In the genomic region with DNA sequence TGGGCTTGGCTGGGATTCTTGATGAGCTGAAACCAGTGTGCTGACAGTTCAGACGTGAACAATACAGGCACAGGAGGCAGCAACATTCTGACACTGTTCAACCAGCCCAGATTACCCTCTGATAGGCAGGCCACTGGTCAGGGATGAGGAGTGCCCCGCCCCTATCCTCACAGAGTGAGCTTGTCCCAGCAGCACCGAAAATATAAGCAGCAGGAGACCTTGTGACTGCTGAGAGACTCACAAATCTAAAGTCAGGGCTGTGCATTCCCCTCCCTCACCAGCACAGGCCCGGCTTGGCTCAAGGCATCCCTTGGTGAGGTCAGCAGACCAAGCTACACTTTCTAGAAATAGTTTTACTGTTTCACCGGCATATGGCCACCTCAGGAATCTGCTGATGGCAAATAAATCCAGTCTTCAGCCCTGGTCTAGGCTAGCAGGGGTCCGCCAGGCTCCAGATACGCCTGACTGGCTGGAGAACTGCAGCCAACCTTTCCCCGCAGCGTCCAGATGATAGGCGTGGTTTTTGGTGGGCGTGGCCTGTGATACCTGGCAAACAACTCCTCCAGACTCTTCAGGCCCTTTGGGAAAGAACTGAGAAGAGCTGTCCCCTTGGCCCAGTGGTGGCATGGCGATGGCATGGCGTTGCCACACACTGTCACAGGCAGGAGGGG, we compare ENCODE assay signal across 9 mouse cellular contexts.
DNase-seq lines count a peak whose midpoint lies in the region; ATAC-seq and TF ChIP-seq lines count a peak whose summit lies in the region.
"Had no signal": no experiment of that assay in that cellular context is flagged by ENCODE, and none has a peak within 500 bp of the region (broad histone marks: within the 10 kb centered on the region; RNA-seq: fewer than 3 reads in every experiment).

No protein-coding gene starts in this region.

- no peak overlapping the region for H3K9ac ChIP-seq in heart, embryonic 11.5 days (ENCODE audit: low read depth, low read length)
- H3K9ac ChIP-seq in liver, postnatal 0 days (replicated peaks), result no peak overlapping the region

- DNase-seq in heart, postnatal 14 days, result no peak
- peak; percentile 57 for DNase-seq in embryo, embryonic 10 days (ENCODE audit: low spot score)
- DNase-seq in kidney, adult 8-10 months, result peak; percentile 54 to 61
- DNase-seq in mesoderm, embryonic 11.5 days (ENCODE audit: low read depth, low spot score), result peak; percentile 54
- DNase-seq in layer of hippocampus, postnatal 10 days (ENCODE audit: low spot score in 2 of 2), result no peak
- no peak for DNase-seq in liver, postnatal 0 days
- no peak for DNase-seq in left cerebral cortex, adult 8-10 months (ENCODE audit: low spot score in 2 of 2)

- H3K4me2 ChIP-seq in heart, embryonic 11.5 days, result no peak overlapping the region
- H3K4me2 ChIP-seq in liver, postnatal 0 days (ENCODE audit: low read depth, low read length), result no peak overlapping the region

- no peak overlapping the region for H3K4me3 ChIP-seq in heart, embryonic 11.5 days (ENCODE audit: low read depth, low read length)
- no peak overlapping the region for H3K4me3 ChIP-seq in liver, postnatal 0 days (ENCODE audit: low read depth, low read length)
- H3K4me3 ChIP-seq: erythroblast, embryonic 14.5 days had no signal

- WGBS in heart, embryonic 11.5 days (ENCODE audit: insufficient replicate concordance), result 16% methylated on average over 13 of the region's 13 CpGs
- 23% methylated on average over 13 of the region's 13 CpGs for WGBS in liver, postnatal 0 days (ENCODE audit: insufficient replicate concordance)

- no peaks in the 10 kb centered on the region for H3K27me3 ChIP-seq in heart, embryonic 11.5 days (ENCODE audit: control insufficient read depth, insufficient read depth, low read length)
- H3K27me3 ChIP-seq in liver, postnatal 0 days (ENCODE audit: insufficient read depth, low read length), result no peaks in the 10 kb centered on the region

- no peaks in the 10 kb centered on the region for H3K36me3 ChIP-seq in heart, embryonic 11.5 days (ENCODE audit: control insufficient read depth, insufficient read depth, low read length)
- H3K36me3 ChIP-seq in liver, postnatal 0 days (replicated peaks; ENCODE audit: insufficient read depth, low read length), result no peaks in the 10 kb centered on the region

- TF ChIP-seq EP300 in liver, postnatal 0 days (IDR thresholded peaks at IDR 0.05; ENCODE audit: low read depth), result no peak

- peak; percentile 28; the same call in 1 of the 2 replicates for ATAC-seq in heart, embryonic 11.5 days (replicated peaks; ENCODE audit: insufficient number of reproducible peaks, low FRiP score, low TSS enrichment)
- no peak for ATAC-seq in liver, postnatal 0 days

- H3K4me1 ChIP-seq in heart, embryonic 11.5 days (ENCODE audit: control insufficient read depth, insufficient read depth, low read length), result peaks cover 41% of the 10 kb centered on the region
- H3K4me1 ChIP-seq in liver, postnatal 0 days (ENCODE audit: insufficient read depth), result no peaks in the 10 kb centered on the region

- H3K9me3 ChIP-seq in heart, embryonic 11.5 days (replicated peaks; ENCODE audit: control insufficient read depth, low read length), result no peaks in the 10 kb centered on the region
- H3K9me3 ChIP-seq in liver, postnatal 0 days (ENCODE audit: low read length), result no peaks in the 10 kb centered on the region

- intact Hi-C loops in heart, postnatal 14 days (cut with DNase I), result no loop called here

- no peak for TF ChIP-seq CTCF in liver, postnatal 0 days (IDR thresholded peaks at IDR 0.05; ENCODE audit: low read depth)

- peak overlapping the region; percentile 36; the same call in 1 of the 2 replicates for H3K27ac ChIP-seq in heart, embryonic 11.5 days (ENCODE audit: low read depth, low read length)
- H3K27ac ChIP-seq in liver, postnatal 0 days (ENCODE audit: low read depth), result no peak overlapping the region

Comparison
In these comparisons a context has a peak if more than half of its experiments do, and no peak if none do; other contexts are left out.
1. DNase-seq: peak in embryo, embryonic 10 days (single experiment), kidney, adult 8-10 months (2 of 2) and mesoderm, embryonic 11.5 days (single experiment); none in heart, postnatal 14 days (0 of 2), layer of hippocampus, postnatal 10 days (0 of 2), liver, postnatal 0 days (single experiment) and left cerebral cortex, adult 8-10 months (0 of 2).